Mouse (Mus musculus) WW6 (cell line): ENCODE measurements around the gene Hist1h4j.
"Not testable (repeated sequence)": the region's sequence is repeated elsewhere in the genome, so short reads cannot be mapped to it uniquely, and the experiment has no call there.

ENCODE experiments used
- DNase-seq: peaks from one replicate; pipeline ENCODE4 v3.0.0-alpha.2; 2013; ENCODE audit warnings: low read depth, low spot score

Gene Hist1h4j

DNA sequence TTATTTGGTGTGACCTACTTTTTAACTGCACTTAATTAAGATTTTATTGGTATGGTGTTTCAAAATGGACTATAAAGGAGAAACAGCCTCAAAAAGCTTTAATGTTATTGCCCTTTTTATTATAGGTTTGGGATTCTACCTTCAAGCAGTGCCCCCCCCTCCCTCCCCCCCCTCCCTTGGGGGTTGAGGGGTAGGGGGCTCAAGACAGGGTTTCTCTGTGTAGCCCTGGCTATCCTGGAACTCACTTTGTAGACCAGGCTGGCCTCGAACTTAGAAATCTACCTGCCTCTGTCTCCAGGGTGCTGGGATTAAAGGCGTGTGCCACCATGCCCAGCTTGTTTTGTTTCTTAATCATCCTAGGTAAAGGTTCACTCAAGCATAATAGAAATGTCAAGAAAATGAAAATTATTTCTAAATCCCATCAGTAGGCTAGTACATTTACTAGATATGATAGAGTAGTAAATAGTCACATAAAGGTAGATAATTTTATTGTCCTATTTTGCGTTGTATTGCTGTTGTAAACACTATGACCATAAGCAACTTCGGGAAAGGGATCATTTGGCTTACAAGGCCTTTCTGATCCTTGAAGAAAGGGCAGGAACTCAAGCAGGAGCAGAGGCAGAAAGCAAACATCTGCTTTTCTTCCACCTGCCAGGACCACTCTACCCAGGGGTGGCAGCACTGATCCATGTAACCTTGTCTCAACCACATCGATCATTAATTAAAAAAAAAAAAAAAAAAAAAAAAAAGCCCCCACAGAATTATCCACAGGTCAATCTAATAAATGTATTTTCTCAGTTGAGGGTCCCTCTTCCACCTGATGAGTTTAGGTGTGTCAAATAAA is 11.6 kb upstream of the Hist1h4j start:
- DNase-seq: no peak

DNA sequence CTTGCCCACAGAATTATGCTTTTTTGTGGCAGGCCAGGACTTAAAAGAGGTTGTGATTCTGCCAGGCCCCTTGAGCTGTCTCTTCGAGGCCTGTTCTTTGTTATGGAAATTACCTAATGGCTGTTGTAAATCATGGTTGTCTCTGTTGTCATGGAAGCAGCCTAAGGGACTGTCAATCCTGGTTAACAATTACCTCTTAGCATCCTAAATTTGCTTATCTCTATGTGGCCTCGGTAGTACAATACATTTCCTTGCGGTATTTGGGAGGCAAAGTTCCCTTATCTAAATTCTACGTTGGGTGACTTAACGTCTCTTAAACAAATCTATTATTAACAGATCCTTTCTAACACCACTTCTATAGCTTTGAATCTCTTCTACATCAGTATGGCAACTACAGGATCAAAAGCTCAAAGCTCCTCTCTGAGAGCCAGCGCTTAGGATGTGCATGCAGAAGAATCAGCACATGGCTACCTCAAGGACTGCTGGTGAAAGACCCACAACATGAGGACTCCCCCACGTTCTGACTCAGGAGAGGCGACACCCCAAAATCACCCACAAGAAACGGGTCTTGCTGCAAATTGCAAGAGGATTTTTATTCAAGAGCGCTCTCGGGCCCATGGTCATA is 6.8 kb upstream of the Hist1h4j start:
- no peak for DNase-seq

DNA sequence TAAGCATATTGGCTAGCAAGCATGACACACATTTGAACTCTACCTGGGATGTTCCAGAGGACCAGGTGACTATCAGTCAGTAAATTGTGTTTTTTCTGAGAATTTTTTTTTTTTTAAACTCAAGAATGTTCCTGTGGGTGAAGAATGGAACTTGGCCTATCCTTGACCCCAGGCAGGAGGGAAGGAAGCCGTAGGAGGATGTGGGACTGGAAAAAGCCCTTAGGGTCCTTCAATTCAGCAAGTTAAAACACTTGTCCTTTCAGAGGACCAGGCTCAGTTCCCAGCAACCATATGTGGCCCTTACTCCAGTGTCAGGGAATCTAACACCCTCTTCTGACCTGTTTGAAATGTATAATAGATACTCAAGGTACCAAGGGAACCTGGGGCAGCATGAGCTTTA is 5.3 kb upstream of the Hist1h4j start:
- no peak for DNase-seq

DNA sequence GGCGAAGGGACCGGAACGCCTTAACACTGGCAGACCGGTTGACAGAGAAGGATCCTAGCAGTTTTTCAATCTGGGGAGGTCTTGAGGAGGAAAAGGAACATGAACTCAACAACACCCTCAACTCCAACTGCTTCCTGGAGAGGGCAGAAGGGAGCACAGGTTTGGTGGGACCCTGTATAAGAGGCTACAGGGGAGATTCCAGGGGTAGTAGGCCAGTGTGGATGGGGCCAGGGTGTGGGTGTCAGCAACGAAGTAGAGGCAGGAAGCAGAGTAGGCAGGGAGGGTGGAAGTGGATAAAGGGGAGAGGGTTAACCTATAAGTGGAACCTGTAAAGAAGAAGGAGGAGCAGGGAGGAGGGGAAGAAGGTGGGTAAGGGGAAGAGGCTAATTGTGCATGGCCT is 1.4 kb upstream of the Hist1h4j start:
- DNase-seq: no peak

DNA sequence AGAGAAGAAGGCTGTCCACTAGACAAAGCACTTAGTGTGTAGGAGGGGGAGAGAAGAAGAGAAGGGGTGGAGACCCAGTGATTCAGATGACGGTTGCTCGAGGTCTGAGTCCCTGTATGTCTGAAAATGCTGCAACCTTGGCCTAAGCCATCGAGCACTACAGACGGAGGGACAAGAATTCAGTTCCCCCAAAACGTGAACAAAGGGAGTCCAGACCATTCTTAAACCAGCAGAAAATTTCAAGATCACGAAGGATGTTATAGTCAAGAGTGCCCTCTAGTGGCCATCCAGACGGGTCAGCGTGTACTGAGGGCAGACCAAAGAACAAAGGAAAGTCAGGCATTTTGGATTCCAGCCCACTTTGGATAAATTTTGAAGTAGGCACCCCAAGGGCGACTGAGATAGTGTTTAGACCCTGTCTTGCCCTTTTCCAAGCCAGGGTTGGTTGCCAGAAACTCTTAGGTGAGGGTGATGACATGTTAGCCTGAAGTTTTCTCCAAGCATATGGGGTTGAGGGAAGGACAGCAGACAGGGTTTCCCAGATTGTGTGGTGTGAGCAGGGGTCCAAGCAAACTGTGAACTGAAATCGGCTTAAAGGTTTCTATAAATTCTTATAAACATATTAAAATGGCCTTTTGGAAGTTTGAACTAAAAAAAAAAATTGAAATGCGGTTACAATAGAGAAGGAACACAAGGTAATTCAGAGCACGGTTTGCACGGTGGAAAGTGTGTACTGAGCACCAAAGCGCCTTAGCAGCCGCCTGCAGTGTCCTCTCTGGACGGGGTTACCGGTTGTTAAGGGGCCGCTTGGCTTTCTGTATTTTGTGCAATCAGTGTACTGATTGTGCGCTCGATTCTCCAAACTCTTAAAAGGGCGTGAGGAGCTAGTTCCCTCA is 606 bp upstream of the Hist1h4j start:
- no peak for DNase-seq

DNA sequence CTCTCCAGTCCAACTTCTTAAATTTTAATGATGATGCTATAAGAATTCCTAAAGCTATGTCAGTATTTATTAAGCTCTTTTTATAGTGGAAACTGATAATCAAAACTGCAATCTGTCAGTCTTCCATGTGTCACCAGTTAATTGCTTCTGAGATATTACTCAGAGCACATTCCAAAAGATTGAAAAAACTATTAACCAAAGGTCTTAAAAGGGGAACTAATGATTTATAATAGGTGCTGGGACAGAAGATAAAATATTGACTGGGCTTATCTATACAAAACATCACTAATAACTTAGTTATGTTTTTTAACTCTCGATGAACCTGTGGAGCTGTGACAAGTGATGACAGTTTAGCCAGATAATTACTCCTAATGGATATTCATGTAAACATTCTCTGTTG is 10.1 kb downstream of the Hist1h4j start:
- DNase-seq: no peak

DNA sequence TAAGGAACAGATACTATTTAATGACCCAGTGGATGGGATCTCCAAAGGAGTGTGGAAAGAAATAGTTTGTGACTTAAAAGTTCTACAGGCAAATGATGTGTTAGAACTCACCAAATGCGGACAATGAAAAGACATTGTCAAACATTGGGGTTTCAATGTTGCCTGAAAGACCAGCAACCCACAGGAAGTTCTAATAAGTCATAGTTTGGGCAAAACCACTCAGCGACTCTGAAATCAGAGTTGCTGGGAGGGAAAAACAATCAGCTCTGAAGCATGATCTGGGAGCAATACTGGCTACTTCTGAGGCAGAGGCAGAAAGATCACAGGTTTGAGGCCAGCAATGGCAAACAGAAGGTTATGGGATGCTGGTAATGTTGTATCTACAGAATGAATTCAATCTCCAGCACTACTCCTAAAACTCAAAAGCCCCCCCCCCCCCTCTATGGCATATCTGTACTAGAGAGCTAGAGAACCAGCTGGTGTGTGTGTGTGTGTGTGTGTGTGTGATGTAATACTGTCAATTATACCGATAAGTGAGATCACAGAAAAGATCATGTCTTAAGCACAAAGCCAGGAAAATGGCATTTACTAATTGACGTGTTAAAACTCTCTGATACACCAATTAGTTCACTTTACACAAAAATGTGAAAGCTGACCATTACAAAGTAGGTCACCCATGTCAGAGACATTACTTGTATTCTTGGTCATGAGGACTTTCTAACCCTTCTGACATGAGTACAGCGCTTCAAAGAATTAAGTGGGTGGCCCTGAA is 14.7 kb downstream of the Hist1h4j start:
- no peak for DNase-seq

DNA sequence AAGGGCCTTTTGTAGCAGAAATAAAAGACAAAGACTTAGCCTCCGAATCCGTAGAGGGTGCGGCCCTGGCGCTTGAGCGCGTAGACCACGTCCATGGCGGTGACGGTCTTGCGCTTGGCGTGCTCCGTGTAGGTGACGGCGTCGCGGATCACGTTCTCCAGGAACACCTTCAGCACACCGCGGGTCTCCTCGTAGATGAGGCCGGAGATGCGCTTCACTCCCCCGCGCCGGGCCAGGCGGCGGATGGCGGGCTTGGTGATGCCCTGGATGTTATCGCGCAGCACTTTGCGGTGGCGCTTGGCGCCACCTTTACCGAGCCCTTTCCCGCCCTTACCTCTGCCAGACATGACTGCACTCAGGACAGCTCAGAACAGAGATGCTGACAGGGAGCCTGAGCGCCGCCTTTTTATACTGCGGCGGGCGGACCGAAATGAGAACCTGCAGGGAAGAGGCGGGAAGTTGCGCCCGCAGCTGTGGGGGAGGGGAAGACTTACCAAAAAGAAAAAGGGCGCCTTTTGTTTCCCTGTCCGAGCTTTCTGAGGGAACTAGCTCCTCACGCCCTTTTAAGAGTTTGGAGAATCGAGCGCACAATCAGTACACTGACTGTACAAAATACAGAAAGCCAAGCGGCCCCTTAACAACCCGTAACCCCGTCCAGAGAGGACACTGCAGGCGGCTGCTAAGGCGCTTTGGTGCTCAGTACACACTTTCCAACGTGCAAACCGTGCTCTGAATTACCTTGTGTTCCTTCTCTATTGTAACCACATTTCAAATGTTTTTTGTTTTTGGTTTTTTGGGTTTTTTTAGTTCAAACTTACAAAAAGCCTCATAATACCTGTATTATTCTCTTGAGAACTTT is 15.5 kb downstream of the Hist1h4j start, which contains the start of gene Hist1h4k:
TSS of gene Hist1h4k (minus strand) at position 347 of the 859 bp plus-strand sequence.
- DNase-seq: not testable (repeated sequence)

DNA sequence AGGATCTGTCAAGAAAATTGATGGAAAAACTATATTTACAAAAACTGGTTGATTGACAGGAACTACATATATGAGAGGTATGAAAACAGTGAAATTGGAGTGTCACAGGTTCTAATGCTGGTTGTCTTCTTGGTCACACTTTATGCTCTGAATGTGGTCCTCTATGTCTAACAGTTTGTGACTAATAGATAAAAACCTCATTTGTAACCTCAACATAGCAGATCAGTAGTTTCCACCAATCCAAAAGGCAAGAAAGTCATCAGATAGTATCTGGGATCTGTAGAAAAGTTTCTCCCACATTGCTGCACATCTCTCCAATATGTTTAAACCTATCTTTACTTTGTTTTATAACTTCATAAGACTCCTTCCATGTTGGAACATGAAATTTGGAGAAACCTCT is 16.6 kb downstream of the Hist1h4j start:
- no peak for DNase-seq

DNA sequence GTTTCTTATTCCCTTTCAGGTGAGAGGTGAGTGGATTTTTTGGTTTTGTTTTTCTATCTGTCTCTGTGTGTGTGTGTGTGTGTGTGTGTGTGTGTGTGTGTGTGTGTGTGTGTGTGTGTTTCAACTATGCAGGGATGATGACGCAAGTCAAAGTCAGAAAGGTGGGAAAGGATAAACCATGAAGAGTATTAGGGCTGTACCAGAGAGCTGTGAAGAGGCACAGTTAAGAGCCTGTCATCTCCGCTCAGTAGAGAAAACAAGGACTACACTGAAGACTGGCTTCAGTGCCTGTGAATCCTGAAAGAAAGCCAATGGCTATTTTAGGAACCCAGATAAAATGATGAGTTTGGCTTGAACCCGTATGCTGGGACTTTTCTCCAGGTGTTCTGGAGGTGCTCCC is 17.0 kb downstream of the Hist1h4j start:
- DNase-seq: no peak

DNA sequence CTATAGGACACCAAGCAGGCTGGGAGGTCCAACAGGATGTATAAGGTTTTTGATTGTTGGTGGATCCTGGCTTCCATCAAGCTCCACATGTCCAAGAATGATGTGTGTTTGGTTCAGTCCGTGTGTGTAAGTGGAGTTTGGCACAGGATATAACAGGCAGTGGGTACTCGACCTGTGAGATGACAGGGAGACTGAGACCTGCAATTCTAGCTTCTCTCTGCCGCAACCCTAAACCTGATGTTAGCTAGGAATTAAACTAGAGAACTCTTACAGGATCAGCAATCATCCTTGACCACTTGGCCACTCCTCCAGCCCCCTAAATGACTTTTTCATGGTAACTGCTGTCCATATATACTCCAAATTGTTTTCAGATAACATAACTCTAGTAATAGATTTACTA is 17.5 kb downstream of the Hist1h4j start:
- DNase-seq: no peak

DNA sequence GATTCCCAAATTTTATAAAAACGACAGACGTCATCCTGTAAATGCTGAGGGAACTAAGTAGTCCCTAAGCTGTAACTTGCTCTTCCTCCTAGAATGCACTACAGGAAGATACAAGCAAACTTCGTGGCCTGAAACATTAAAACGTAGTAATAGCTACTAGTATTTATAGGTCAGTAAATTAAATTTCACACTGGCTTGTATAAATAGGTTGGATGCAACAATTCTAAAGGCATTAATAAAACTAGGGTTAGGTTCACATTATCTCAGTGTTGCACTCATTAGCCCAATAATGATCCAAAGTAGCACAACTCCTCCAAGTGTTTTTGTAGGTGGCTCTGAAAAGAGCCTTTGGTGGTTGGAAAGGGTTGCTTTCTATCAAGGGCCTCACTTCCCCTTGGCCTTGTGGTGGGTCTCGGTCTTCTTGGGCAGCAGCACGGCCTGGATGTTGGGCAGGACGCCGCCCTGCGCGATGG is 18.2 kb downstream of the Hist1h4j start:
- no peak for DNase-seq

DNA sequence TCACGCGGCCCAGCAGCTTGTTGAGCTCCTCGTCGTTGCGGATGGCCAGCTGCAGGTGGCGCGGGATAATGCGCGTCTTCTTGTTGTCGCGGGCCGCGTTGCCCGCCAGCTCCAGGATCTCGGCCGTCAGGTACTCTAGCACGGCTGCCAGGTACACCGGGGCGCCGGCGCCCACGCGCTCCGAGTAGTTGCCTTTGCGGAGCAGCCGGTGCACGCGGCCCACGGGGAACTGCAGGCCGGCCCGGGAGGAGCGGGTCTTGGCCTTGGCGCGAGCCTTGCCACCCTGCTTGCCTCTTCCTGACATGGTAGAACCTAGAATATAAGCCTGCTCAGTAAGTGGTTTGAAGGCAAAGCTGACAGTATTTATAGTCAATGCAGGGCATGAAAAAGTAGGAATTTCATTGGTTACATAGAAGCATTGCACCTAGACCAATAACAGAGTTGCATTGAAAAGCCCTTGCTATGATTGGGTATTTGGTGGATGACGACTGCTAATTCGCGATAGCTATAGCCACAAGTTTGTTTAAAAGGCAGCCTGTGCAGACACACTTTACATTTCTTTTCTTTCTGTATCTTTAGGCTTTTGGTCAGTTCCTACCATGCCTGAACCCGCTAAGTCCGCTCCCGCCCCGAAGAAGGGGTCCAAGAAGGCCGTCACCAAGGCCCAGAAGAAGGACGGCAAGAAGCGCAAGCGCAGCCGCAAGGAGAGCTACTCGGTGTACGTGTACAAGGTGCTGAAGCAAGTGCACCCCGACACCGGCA is 18.8 kb downstream of the Hist1h4j start, which contains the start of the genes Hist1h2ak and Hist1h2bn:
TSS of gene Hist1h2ak (minus strand) at position 304 of the 762 bp plus-strand sequence.
TSS of gene Hist1h2bn (plus strand) at position 600 of the 762 bp plus-strand sequence.
- not testable (repeated sequence) for DNase-seq

DNA sequence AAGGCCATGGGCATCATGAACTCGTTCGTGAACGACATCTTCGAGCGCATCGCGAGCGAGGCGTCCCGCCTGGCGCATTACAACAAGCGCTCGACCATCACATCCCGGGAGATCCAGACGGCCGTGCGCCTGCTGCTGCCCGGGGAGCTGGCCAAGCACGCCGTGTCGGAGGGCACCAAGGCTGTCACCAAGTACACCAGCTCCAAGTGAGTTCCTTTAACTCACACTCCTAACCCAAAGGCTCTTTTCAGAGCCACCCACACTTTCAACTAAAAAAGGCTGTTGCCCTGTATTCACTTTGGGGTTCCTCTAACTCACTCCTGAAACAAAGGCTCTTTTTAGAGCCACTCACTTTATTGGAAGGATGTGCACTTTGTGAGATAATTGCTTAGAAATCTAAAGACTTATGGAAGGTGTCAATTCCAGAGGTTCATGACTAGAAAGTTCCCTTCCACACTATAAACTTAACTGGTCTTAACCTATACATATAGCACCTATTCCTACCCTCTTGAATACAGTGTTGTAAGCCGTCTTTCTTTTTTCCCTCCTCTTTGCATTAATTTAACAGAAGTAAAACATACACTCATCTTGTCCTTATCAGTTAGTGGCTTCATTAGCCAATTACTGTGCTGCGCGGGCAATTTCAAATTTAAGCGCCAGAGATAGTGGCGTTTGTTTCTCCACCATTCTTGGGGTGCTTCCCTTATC is 19.6 kb downstream of the Hist1h4j start:
- not testable (repeated sequence) for DNase-seq

DNA sequence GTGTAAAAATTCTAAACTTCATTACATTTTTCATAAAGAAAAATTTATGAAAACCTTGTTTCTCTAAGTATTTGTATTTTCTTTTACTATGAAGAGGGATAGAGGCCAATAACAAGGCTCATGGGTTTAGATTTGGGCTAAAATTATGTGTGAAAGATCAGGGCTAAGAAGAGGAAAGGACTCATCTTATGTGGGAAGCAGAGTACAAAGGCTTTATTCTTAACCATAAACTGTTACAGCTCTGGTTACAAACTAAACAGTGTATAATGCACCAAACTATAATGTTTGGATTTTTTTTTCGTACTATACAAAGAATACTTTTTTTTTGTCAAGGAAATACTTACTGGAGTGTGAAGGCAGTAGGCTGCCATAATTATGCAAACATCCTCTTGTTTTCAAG is 20.8 kb downstream of the Hist1h4j start:
- no peak for DNase-seq

DNA sequence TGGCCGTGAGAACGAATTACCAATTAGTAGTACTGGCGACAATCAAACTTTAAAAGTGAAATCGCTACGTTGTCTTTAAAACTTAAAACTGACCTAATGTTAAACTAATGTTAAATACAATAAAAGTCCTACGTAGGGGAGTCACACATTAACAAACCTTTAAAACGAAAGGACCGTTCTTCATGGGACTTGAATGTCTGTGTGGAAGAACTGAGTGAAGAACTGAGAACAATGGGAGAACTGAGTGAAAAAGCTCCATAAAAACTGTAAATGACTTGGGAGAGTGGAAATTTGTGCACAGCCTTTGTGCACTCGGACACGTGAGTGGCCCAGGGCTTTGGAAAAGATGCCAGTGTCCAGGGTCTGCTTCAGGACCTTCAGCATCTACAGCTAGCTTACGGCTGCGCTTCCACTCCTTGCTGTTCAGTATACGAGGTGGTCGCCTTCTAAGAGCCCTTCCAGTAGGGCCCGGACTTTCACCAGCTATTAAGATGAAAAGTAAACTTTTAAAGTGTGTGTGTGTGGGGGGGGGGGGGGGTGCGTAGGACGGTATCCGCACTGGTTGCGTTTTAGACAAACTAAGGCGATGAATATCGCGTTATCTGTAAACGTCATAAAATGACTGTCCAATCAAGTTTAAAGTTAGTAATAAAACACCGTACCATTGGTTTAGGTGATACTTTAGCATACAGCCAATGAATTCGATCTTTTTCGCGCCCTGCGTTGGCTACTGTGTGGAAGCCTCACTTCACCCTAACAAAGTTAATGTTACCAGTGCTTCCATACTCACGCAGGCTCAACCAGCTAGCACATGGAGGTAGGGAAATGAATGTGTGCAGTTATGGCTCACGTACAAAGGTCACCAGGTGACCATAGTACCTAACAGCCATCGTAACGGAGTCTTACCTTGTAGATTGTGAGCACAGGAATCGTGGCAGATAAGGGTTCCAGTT is 44.2 kb downstream of the Hist1h4j start:
- no peak for DNase-seq
